Mouse (Mus musculus): ENCODE results near the gene Myo5c.

DNA sequence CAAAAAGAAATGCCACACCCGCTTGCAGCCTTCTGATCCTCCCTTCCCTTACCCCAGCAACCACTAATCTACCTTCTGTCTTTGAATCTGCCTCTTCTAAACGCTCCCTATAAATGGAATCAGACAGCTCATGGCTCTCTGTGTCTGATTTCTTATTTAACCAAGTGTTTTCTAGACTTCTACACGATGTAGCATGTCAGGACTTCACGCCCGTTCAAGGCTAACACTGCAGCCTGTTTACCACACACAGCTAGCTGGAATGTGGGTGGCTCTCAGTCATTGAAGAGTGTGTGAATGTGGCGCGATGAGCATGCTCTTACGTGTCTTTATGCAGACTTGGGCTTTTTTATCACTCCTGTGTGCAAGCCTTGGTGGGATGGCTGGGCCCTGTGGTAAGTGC, 121.3 kb downstream of the Myo5c start:
- TF ChIP-seq CTCF (IDR thresholded peaks at IDR 0.05 in 2 of 3, conservative IDR thresholded peaks at IDR 0.05 in 1 of 3; ENCODE audit: control insufficient read depth in 1 of 3, insufficient read depth in 1 of 3, low read depth in 2 of 3, low read length in 3 of 3, poor library complexity in 1 of 3, severe bottlenecking in 1 of 3) (no peak), MEF2A (IDR thresholded peaks at IDR 0.05; ENCODE audit: extremely low read depth, insufficient replicate concordance, low read depth, low read length, poor library complexity, severe bottlenecking) (no peak), EP300 (IDR thresholded peaks at IDR 0.05; ENCODE audit: low read depth in 1 of 2, low read length in 2 of 2) (no peak), BHLHE40 (IDR thresholded peaks at IDR 0.05; ENCODE audit: borderline replicate concordance, low read depth, low read length) (no peak), POLR2A (IDR thresholded peaks at IDR 0.05; ENCODE audit: control insufficient read depth in 1 of 2, insufficient read depth in 1 of 2, low read depth in 1 of 2, low read length in 2 of 2, poor library complexity in 1 of 2) (no peak), SMC3 (IDR thresholded peaks at IDR 0.05; ENCODE audit: low read depth, low read length) (no peak), MAZ (IDR thresholded peaks at IDR 0.05; ENCODE audit: low read depth, low read length) (no peak), KAT2A (conservative IDR thresholded peaks at IDR 0.05; ENCODE audit: low read depth, low read length) (no peak), CHD2 (IDR thresholded peaks at IDR 0.05; ENCODE audit: low read length) (no peak), HCFC1 (IDR thresholded peaks at IDR 0.05; ENCODE audit: low read depth, low read length) (no peak), ETS1 (IDR thresholded peaks at IDR 0.05; ENCODE audit: low read depth, low read length) (no peak), SIN3A (IDR thresholded peaks at IDR 0.05; ENCODE audit: low read length) (no peak), MXI1 (IDR thresholded peaks at IDR 0.05; ENCODE audit: low read depth, low read length) (no peak), TBP (IDR thresholded peaks at IDR 0.05; ENCODE audit: low read depth, low read length) (no peak)

Measured in MEL (cell line).